Mouse (Mus musculus): ENCODE measurements around the gene Gpr182. TPM values are rescaled to one million over a fixed set of nuclear protein-coding genes. Genes with fewer than 3 reads are reported as not detected.

Gpr182 gene
- polyA plus RNA-seq, 1 experiment from 2014 or later, result 19.0 TPM

DNA sequence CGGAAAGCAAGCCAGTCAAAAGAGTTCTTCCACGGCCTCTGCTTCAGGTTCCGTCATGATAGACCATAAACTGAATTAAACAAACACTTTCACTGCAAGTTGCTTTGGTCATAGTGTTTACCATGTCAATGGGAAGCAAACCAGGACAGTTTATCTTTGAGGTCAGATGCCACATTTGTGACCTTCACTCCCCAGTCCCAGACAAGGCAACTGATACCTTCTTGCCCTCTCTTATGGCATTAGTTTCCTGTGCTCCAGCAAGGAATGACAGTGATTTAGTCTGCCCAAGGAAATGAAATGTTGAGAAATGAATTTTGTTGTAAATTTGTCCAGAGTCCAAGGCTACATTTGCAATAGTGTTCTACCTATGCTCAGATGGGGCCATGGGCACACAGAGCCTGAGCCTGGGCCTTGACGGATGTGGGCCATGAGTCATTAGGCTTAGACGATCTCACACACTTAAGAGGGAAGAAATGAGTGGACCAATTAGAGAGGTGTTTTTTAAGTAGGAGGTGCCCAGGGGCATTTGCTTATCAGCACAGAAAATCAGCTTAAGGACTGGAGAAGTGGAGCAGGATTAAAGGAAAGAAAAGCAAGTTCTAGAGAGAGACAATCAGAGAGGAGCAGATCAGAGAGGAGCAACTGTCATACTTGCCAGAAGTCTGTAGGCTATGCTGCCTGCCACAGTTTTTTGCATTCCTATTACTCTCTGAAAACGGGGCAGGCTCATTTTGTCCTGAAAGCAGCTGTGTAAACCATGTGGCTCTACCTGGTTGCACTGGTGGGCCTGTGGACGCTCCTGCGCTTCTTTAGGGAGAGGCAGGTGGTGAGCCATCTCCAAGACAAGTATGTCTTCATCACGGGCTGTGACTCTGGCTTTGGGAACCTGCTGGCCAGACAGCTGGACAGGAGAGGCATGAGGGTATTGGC, 7.9 kb upstream of the Gpr182 start, which contains the start of the genes Rdh1 and Rdh16f1:
Gene Rdh1 (plus strand): TSS at position 541 of the 930 bp plus-strand sequence.
Gene Rdh16f1 (plus strand): TSS at position 607 of the 930 bp plus-strand sequence.
- Histone ChIP-seq H3K36me3 (ENCODE audit: control insufficient read depth, insufficient read depth) (no peaks in the 10 kb centered on the region), H3K4me3 (ENCODE audit: low read length) (no peak within 1 kb of the TSS), H3K4me1 (ENCODE audit: control insufficient read depth, insufficient read depth, low read length) (peaks cover 2% of the 10 kb centered on the region; the same call in 1 of the 2 replicates), H3K27me3 (ENCODE audit: control insufficient read depth, insufficient read depth, low read length) (no peaks in the 10 kb centered on the region), H3K27ac (ENCODE audit: low read length) (no peak within 1 kb of the TSS), H3K4me2 (ENCODE audit: low read depth, low read length) (no peak within 1 kb of the TSS), H3K9ac (ENCODE audit: low read length) (no peak within 1 kb of the TSS), H3K9me3 (replicated peaks; ENCODE audit: control insufficient read depth, low read length) (no peaks in the 10 kb centered on the region)
- 57% methylated on average over 8 of the region's 9 CpGs for WGBS
- ATAC-seq (replicated peaks; ENCODE audit: extremely low read depth, insufficient read depth, low FRiP score), result no peak

- Histone ChIP-seq H3K9ac (ENCODE audit: low read length) (peak overlapping the region; percentile 42), H3K27ac (ENCODE audit: low read length) (peak overlapping the region; percentile 81), H3K4me1 (ENCODE audit: control insufficient read depth, insufficient read depth, low read length) (peaks cover 2% of the 10 kb centered on the region; the same call in 1 of the 2 replicates), H3K4me3 (ENCODE audit: low read length) (peak overlapping the region; percentile 34), H3K4me2 (ENCODE audit: low read depth, low read length) (peak overlapping the region; percentile 57), H3K9me3 (replicated peaks; ENCODE audit: control insufficient read depth, low read length) (no peaks in the 10 kb centered on the region), H3K27me3 (ENCODE audit: control insufficient read depth, insufficient read depth, low read length) (no peaks in the 10 kb centered on the region), H3K36me3 (ENCODE audit: control insufficient read depth, insufficient read depth) (no peaks in the 10 kb centered on the region)
- WGBS, result 22% methylated on average over 17 of the region's 18 CpGs
- peak; percentile 64 for ATAC-seq (replicated peaks; ENCODE audit: extremely low read depth, insufficient read depth, low FRiP score)
Measured at GRCm38 (mm10) chr10:127755770-127756468, 4.4 kb upstream of the Gpr182 start.

DNA sequence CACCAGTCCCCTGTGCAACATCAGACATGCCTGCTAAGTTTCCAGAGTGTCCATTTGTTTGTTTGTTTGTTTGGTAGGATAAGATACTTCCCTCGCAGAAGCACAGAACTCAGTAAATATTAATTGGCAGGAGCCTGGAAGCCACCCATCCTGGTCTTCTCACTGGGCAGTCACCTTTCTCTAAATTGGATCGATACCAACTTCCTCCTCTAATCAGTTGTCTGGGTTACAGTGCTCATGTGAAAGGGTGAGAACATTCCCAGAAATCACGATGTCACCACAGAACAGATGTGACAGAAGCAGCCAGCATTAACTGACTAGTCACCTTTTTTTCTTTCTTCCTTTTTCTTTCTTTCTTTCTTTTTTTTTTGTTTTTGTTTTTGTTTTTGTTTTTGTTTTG, 3.7 kb upstream of the Gpr182 start:
- ATAC-seq (replicated peaks; ENCODE audit: extremely low read depth, insufficient read depth, low FRiP score), result no peak
- Histone ChIP-seq H3K9me3 (replicated peaks; ENCODE audit: control insufficient read depth, low read length) (no peaks in the 10 kb centered on the region), H3K4me1 (ENCODE audit: control insufficient read depth, insufficient read depth, low read length) (peaks cover 2% of the 10 kb centered on the region; the same call in 1 of the 2 replicates), H3K4me3 (ENCODE audit: low read length) (no peak overlapping the region), H3K9ac (ENCODE audit: low read length) (no peak overlapping the region), H3K4me2 (ENCODE audit: low read depth, low read length) (no peak overlapping the region), H3K27me3 (ENCODE audit: control insufficient read depth, insufficient read depth, low read length) (no peaks in the 10 kb centered on the region), H3K27ac (ENCODE audit: low read length) (peak overlapping the region; percentile 56), H3K36me3 (ENCODE audit: control insufficient read depth, insufficient read depth) (no peaks in the 10 kb centered on the region)
- WGBS, result 40% methylated on average over 3 of the region's 3 CpGs

DNA sequence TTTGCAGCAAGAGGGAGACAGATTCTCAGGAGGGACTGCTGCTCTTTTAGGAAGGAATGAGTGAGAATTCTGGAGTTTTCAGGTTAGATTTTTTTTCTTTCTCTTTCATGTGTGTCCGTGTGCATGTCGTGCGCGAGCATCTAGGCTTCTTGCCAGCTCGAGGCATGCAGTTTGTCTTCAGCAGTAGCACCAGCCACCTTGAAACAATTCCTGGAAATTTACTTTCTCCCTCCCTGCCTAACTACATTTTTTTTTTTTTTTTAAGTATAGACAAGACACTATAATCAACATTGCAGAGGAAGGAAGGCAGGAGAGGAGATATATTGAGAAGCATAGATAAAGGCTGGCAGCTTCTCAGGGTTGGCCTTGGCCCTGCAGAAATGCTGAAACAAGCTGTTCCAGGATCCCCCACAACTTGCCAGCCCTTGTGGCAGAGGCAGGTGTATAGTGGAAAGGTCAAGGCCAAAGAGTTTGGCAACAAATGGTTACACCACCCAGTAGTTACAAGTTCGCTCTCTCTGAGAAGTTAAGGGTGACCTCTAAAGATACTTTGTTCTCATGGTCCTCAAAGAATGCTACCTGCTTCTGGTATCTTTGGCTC, 3.1 kb upstream of the Gpr182 start:
- Histone ChIP-seq H3K27ac (ENCODE audit: low read length) (peak overlapping the region; percentile 66), H3K9me3 (replicated peaks; ENCODE audit: control insufficient read depth, low read length) (no peaks in the 10 kb centered on the region), H3K9ac (ENCODE audit: low read length) (no peak overlapping the region), H3K36me3 (ENCODE audit: control insufficient read depth, insufficient read depth) (no peaks in the 10 kb centered on the region), H3K4me1 (ENCODE audit: control insufficient read depth, insufficient read depth, low read length) (peaks cover 2% of the 10 kb centered on the region; the same call in 1 of the 2 replicates), H3K27me3 (ENCODE audit: control insufficient read depth, insufficient read depth, low read length) (no peaks in the 10 kb centered on the region), H3K4me2 (ENCODE audit: low read depth, low read length) (no peak overlapping the region), H3K4me3 (ENCODE audit: low read length) (no peak overlapping the region)
- WGBS, result 57% methylated on average over 6 of the region's 6 CpGs
- ATAC-seq (replicated peaks; ENCODE audit: extremely low read depth, insufficient read depth, low FRiP score), result peak; percentile 34; the same call in 1 of the 2 replicates

DNA sequence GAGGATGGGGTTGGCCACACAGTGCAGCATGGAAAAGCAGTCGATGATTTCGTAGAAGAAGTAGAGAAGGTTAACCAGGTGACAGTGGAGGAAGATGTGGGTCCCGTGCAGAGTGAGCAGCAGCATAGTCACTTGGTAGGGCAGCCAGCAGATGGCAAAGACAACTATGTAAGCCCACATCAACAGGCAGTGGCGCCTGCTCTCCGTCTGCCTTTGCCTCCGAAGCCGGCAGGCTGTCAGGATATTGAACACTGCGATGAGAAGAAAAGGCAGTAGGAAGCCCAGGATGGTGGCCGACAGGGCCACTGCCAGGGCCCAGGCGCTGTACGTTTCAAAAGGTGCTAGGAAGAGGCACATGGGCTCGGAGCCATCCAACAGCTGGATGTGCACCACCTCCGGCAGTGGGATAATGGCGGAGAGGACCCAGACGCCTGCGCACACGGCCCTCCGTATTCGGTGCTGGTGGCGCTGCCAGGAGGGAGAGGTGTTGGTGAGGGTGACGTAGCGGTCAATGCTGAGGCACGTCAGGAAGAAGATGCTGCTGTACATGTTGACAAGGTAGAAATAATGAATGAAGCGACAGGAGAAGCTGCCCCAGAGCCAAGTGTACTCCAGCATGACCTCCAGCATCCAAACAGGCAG, 1.3 kb downstream of the Gpr182 start:
- H3K9me3 ChIP-seq (replicated peaks; ENCODE audit: control insufficient read depth, low read length), result no peaks in the 10 kb centered on the region
- H3K4me3 ChIP-seq (ENCODE audit: low read length), result peak overlapping the region; percentile 33
- no peaks in the 10 kb centered on the region for H3K27me3 ChIP-seq (ENCODE audit: control insufficient read depth, insufficient read depth, low read length)
- peak overlapping the region; percentile 60 for H3K9ac ChIP-seq (ENCODE audit: low read length)
- peak overlapping the region; percentile 35 for H3K4me2 ChIP-seq (ENCODE audit: low read depth, low read length)
- H3K27ac ChIP-seq (ENCODE audit: low read length), result peak overlapping the region; percentile 61
- H3K36me3 ChIP-seq (ENCODE audit: control insufficient read depth, insufficient read depth), result peaks cover 2% of the 10 kb centered on the region; the same call in 1 of the 2 replicates
- 38% methylated on average over 24 of the region's 24 CpGs for whole genome bisulfite sequencing
- ATAC-seq (replicated peaks; ENCODE audit: extremely low read depth, insufficient read depth, low FRiP score), result no peak
- peaks cover 2% of the 10 kb centered on the region; the same call in 1 of the 2 replicates for H3K4me1 ChIP-seq (ENCODE audit: control insufficient read depth, insufficient read depth, low read length)

GRCm38 (mm10) chr10:127748847-127749612, 2.5 kb downstream of the Gpr182 start:
- Histone ChIP-seq H3K27me3 (ENCODE audit: control insufficient read depth, insufficient read depth, low read length) (no peaks in the 10 kb centered on the region), H3K9ac (ENCODE audit: low read length) (no peak overlapping the region; the same call in 1 of the 2 replicates), H3K27ac (ENCODE audit: low read length) (peak overlapping the region; percentile 61), H3K4me3 (ENCODE audit: low read length) (peak overlapping the region; percentile 33), H3K4me1 (ENCODE audit: control insufficient read depth, insufficient read depth, low read length) (no peaks in the 10 kb centered on the region), H3K4me2 (ENCODE audit: low read depth, low read length) (peak overlapping the region; percentile 35), H3K9me3 (replicated peaks; ENCODE audit: control insufficient read depth, low read length) (no peaks in the 10 kb centered on the region), H3K36me3 (ENCODE audit: control insufficient read depth, insufficient read depth) (peaks cover 10% of the 10 kb centered on the region)
- ATAC-seq (replicated peaks; ENCODE audit: extremely low read depth, insufficient read depth, low FRiP score), result peak; percentile 57
- 17% methylated on average over 8 of the region's 8 CpGs for WGBS

DNA sequence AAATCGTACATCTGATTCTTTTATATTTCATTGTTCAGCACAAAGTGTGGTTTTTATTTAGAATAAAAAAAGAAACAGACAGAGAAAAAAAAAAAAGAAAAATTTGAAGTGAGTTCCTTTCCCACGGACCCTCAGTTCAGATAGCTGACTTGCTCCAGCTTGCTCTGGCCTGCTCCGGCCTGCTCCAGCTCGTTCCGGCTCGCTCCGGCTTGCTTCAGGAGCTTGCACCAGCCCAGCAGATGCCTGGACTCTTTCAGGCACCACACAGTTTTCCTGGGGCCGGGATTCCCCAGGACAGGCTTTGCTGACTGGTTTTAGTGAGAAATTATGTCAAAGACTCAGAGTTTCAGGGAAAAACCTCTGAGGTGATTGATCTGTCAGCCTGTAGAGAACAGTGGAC, 4.3 kb downstream of the Gpr182 start:
- H3K27ac ChIP-seq (ENCODE audit: low read length), result 0 out of 2 replicates have a peak overlapping the region, but pooled peaks have one; percentile 37

GRCm38 (mm10) chr10:127745886-127746285, 5.6 kb downstream of the Gpr182 start:
- 61% methylated on average over 5 of the region's 5 CpGs for WGBS
- H3K4me2 ChIP-seq (ENCODE audit: low read depth, low read length), result no peak overlapping the region
- H3K9me3 ChIP-seq (replicated peaks; ENCODE audit: control insufficient read depth, low read length), result no peaks in the 10 kb centered on the region
- H3K36me3 ChIP-seq (ENCODE audit: control insufficient read depth, insufficient read depth), result peaks cover 35% of the 10 kb centered on the region
- H3K4me1 ChIP-seq (ENCODE audit: control insufficient read depth, insufficient read depth, low read length), result no peaks in the 10 kb centered on the region
- no peaks in the 10 kb centered on the region for H3K27me3 ChIP-seq (ENCODE audit: control insufficient read depth, insufficient read depth, low read length)
- ATAC-seq (replicated peaks; ENCODE audit: extremely low read depth, insufficient read depth, low FRiP score), result no peak
- H3K4me3 ChIP-seq (ENCODE audit: low read length), result no peak overlapping the region
- H3K9ac ChIP-seq (ENCODE audit: low read length), result no peak overlapping the region
- no peak overlapping the region for H3K27ac ChIP-seq (ENCODE audit: low read length)

More for the DNA sequence above, 4.3 kb downstream of the Gpr182 start:
- H3K36me3 ChIP-seq (ENCODE audit: control insufficient read depth, insufficient read depth), result peaks cover 25% of the 10 kb centered on the region
- no peaks in the 10 kb centered on the region for H3K9me3 ChIP-seq (replicated peaks; ENCODE audit: control insufficient read depth, low read length)
- 83% methylated on average over 8 of the region's 8 CpGs for WGBS
- no peak overlapping the region for H3K4me3 ChIP-seq (ENCODE audit: low read length)
- no peak for ATAC-seq (replicated peaks; ENCODE audit: extremely low read depth, insufficient read depth, low FRiP score)
- H3K4me2 ChIP-seq (ENCODE audit: low read depth, low read length), result peak overlapping the region; percentile 35
- H3K4me1 ChIP-seq (ENCODE audit: control insufficient read depth, insufficient read depth, low read length), result no peaks in the 10 kb centered on the region
- peak overlapping the region; percentile 34; the same call in 1 of the 2 replicates for H3K9ac ChIP-seq (ENCODE audit: low read length)
- H3K27me3 ChIP-seq (ENCODE audit: control insufficient read depth, insufficient read depth, low read length), result no peaks in the 10 kb centered on the region

Data from heart, embryonic 16.5 days (tissue).